Mouse (Mus musculus) lung, postnatal 14 days (tissue): ENCODE measurements at regions not wholly inside any gene's neighbourhood (a gene's known extent, or its start where the extent isn't known, plus 50 kb on each side); places are given as distances from the start of the nearest gene placed in this dataset.
"Not testable (repeated sequence)": the region's sequence is repeated elsewhere in the genome, so short reads cannot be mapped to it uniquely, and the experiment has no call there.

ENCODE experiments used
- DNase-seq: peaks from one replicate; pipeline ENCODE4 v3.0.0; 2021

- DNase-seq = no peak
Measured at GRCm38 (mm10) chr15:37100767-37101288, 93.3 kb upstream of the Zfp706 start.

- DNase-seq = peak; percentile 59
Measured at GRCm38 (mm10) chr15:37099927-37100766, 92.6 kb upstream of the Zfp706 start.

- DNase-seq = no peak
Measured at GRCm38 (mm10) chr15:37099176-37099575, 91.6 kb upstream of the Zfp706 start.

- DNase-seq = no peak
Measured at GRCm38 (mm10) chr15:37097426-37097825, 89.9 kb upstream of the Zfp706 start.

- not testable (repeated sequence) for DNase-seq
Measured at GRCm38 (mm10) chr15:37091171-37091570, 83.6 kb upstream of the Zfp706 start.

GRCm38 (mm10) chr15:37083726-37084125 lies 76.2 kb upstream of the Zfp706 start:
- DNase-seq = no peak

GRCm38 (mm10) chr15:37081836-37082235 lies 74.3 kb upstream of the Zfp706 start:
- no peak for DNase-seq

- DNase-seq = no peak
Measured at GRCm38 (mm10) chr15:37080931-37081330, 73.4 kb upstream of the Zfp706 start.

- DNase-seq = no peak
Measured at GRCm38 (mm10) chr15:37080395-37080794, 72.8 kb upstream of the Zfp706 start.

GRCm38 (mm10) chr15:37074207-37074606 lies 66.6 kb upstream of the Zfp706 start:
- DNase-seq = not testable (repeated sequence)

GRCm38 (mm10) chr15:37072202-37072862 lies 64.8 kb upstream of the Zfp706 start:
- DNase-seq = no peak

GRCm38 (mm10) chr15:37070188-37070587 lies 62.6 kb upstream of the Zfp706 start:
- DNase-seq = no peak

GRCm38 (mm10) chr15:37067326-37067725 lies 59.8 kb upstream of the Zfp706 start:
- DNase-seq = no peak

GRCm38 (mm10) chr15:37065926-37066550 lies 58.5 kb upstream of the Zfp706 start:
- DNase-seq = no peak

- no peak for DNase-seq
Measured at GRCm38 (mm10) chr15:37065408-37065807, 57.8 kb upstream of the Zfp706 start.

- DNase-seq = no peak
Measured at GRCm38 (mm10) chr15:37063781-37064383, 56.3 kb upstream of the Zfp706 start.

GRCm38 (mm10) chr15:37062585-37062984 lies 55.0 kb upstream of the Zfp706 start:
- no peak for DNase-seq

GRCm38 (mm10) chr15:37061501-37061900 lies 53.9 kb upstream of the Zfp706 start:
- DNase-seq = no peak

- DNase-seq = no peak
Measured at GRCm38 (mm10) chr15:37060831-37061230, 53.3 kb upstream of the Zfp706 start.
